Mouse (Mus musculus): ENCODE data around the gene Sparc.

- TF ChIP-seq CTCF (IDR thresholded peaks at IDR 0.05; ENCODE audit: extremely low read depth, insufficient read length, insufficient replicate concordance, low read depth, low read length) (no peak), POLR2A (IDR thresholded peaks at IDR 0.05; ENCODE audit: low read depth, low read length) (no peak)
These were observed 35.5 kb upstream of the Sparc start for GRCm38 (mm10) chr11:55458501-55458900.

All from small intestine, adult 2 months (tissue).